ENCODE assay signal across 10 mouse cellular contexts in genomic region chr13:89543003-89543402, GRCm38 (mm10). TPM values are rescaled to one million over a fixed set of nuclear protein-coding genes. Genes with fewer than 3 reads are reported as not detected.
A peak's percentile ranks its signal among the peaks of the same experiment; 100 is the strongest.
DNase-seq lines count a peak whose midpoint lies in the region; ATAC-seq lines count a peak whose summit lies in the region.
"Had no signal": no experiment of that assay in that cellular context is flagged by ENCODE, and none has a peak within 500 bp of the region (broad histone marks: within the 10 kb centered on the region; RNA-seq: fewer than 3 reads in every experiment).

No protein-coding gene starts in this region.

- no peak for ATAC-seq in hindbrain, embryonic 11.5 days (ENCODE audit: low FRiP score)

- H3K4me3 ChIP-seq in hindbrain, embryonic 11.5 days (ENCODE audit: low read depth, low read length), result no peak overlapping the region
- H3K4me3 ChIP-seq in hindbrain, embryonic 10.5 days, result no peak overlapping the region
- H3K4me3 ChIP-seq: embryonic facial prominence, embryonic 12.5 days had no signal

- WGBS in hindbrain, embryonic 11.5 days, result 9% methylated on average over 3 of the region's 3 CpGs
- 17% methylated on average over 3 of the region's 3 CpGs for WGBS in hindbrain, embryonic 10.5 days

- no peak overlapping the region for H3K27ac ChIP-seq in hindbrain, embryonic 11.5 days (ENCODE audit: low read depth, low read length)
- no peak overlapping the region for H3K27ac ChIP-seq in hindbrain, embryonic 10.5 days
- H3K27ac ChIP-seq: embryonic facial prominence, embryonic 12.5 days had no signal

- no peaks in the 10 kb centered on the region for H3K27me3 ChIP-seq in hindbrain, embryonic 11.5 days (ENCODE audit: control insufficient read depth, insufficient read depth, low read length)
- no peaks in the 10 kb centered on the region; the same call in 1 of the 2 replicates for H3K27me3 ChIP-seq in hindbrain, embryonic 10.5 days (ENCODE audit: insufficient read depth, poor library complexity, severe bottlenecking)
- H3K27me3 ChIP-seq: embryonic facial prominence, embryonic 12.5 days; limb, embryonic 15.5 days had no signal

- intact Hi-C loops in left cerebral cortex, postnatal 4 days (cut with DNase I), result no loop called here

- H3K9ac ChIP-seq in hindbrain, embryonic 11.5 days (ENCODE audit: low read depth, low read length), result no peak overlapping the region
- H3K9ac ChIP-seq: embryonic facial prominence, embryonic 12.5 days; limb, embryonic 15.5 days had no signal

- peak; percentile 74 for DNase-seq in hindbrain, embryonic 11.5 days (ENCODE audit: low spot score)
- DNase-seq in hindbrain, embryonic 10.5 days (ENCODE audit: low spot score), result no peak
- DNase-seq in A20 (ENCODE audit: low read depth, low spot score) (peak; percentile 74), MN1 (ENCODE audit: low spot score) (peak; percentile 78)
- peak; percentile 43 for DNase-seq in embryo, embryonic 9.5 days (ENCODE audit: extremely low spot score)
- DNase-seq in left cerebral cortex, postnatal 4 days, result peak; percentile 26
- DNase-seq in skeletal muscle tissue, adult 2 months (ENCODE audit: low read depth, low spot score), result peak; percentile 24
- no peak for DNase-seq in gastrocnemius, postnatal 10 days

- H3K4me2 ChIP-seq in hindbrain, embryonic 11.5 days (replicated peaks; ENCODE audit: low read depth, low read length), result no peak overlapping the region
- H3K4me2 ChIP-seq: embryonic facial prominence, embryonic 12.5 days; limb, embryonic 15.5 days had no signal

- no peaks in the 10 kb centered on the region for H3K9me3 ChIP-seq in hindbrain, embryonic 11.5 days (ENCODE audit: control insufficient read depth, low read length)
- no peaks in the 10 kb centered on the region for H3K9me3 ChIP-seq in hindbrain, embryonic 10.5 days
- H3K9me3 ChIP-seq: embryonic facial prominence, embryonic 12.5 days; limb, embryonic 15.5 days had no signal

- H3K36me3 ChIP-seq in hindbrain, embryonic 11.5 days (ENCODE audit: control insufficient read depth, insufficient read depth, low read length), result no peaks in the 10 kb centered on the region
- H3K36me3 ChIP-seq in hindbrain, embryonic 10.5 days, result no peaks in the 10 kb centered on the region
- H3K36me3 ChIP-seq: embryonic facial prominence, embryonic 12.5 days; limb, embryonic 15.5 days had no signal

- H3K4me1 ChIP-seq in hindbrain, embryonic 11.5 days (replicated peaks; ENCODE audit: control insufficient read depth, insufficient read depth, low read length), result no peaks in the 10 kb centered on the region
- H3K4me1 ChIP-seq in hindbrain, embryonic 10.5 days (replicated peaks), result peaks cover 21% of the 10 kb centered on the region

RNA-seq across cellular contexts. Expression of gene Hapln1, which starts 3.4 kb away (rescaled TPM):
- 12.3 and 15.3 TPM in 2 replicates for polyA plus RNA-seq in hindbrain, embryonic 11.5 days (2014; fragmentation: Nextera tagmentation; extraction: Ambion mirVana)
- polyA plus RNA-seq in hindbrain, embryonic 10.5 days (2016; fragmentation: Nextera tagmentation; extraction: Ambion mirVana), result 16.9 and 22.7 TPM in 2 replicates
- total RNA-seq in left cerebral cortex, postnatal 4 days (2021), result 10 to 100 TPM; 10.7 to 12.6 TPM
- total RNA-seq in gastrocnemius, postnatal 10 days (2021), result 1 to 10 TPM in 1 of 2 experiments, under 1 TPM in 1; 0.92 to 2.3 TPM

Comparison
In these comparisons a context has a peak if more than half of its experiments do, and no peak if none do; other contexts are left out.
1. DNase-seq: peak in hindbrain, embryonic 11.5 days (single experiment), A20 (single experiment), MN1 (single experiment), embryo, embryonic 9.5 days (single experiment), left cerebral cortex, postnatal 4 days (single experiment) and skeletal muscle tissue, adult 2 months (single experiment); none in hindbrain, embryonic 10.5 days (single experiment) and gastrocnemius, postnatal 10 days (single experiment).